Mouse (Mus musculus) neural tube, embryonic 15.5 days (tissue): ENCODE results near the gene Nmnat3. TPM values are rescaled to one million over a fixed set of nuclear protein-coding genes. Genes with fewer than 3 reads are reported as not detected.

Experiments used
- ATAC-seq: fragments of 200-750 bp; cut with Nextera tagmentation; 2 replicates; pipeline ENCODE4 v1.8.0; 2017; ENCODE audit warnings: mild to moderate bottlenecking, moderate TSS enrichment, moderate library complexity; ENCODE audit not compliant: low FRiP score
- H3K27ac ChIP-seq: fragments of 300-500 bp; sonication (generic); replicated peaks from 2 replicates; pipeline ENCODE4 v1.5.1; 2015; ENCODE audit warnings: mild to moderate bottlenecking, inconsistent platforms
- H3K27me3 ChIP-seq: fragments of 300-500 bp; sonication (generic); replicated peaks from 2 replicates; pipeline ENCODE4 v1.6.1; 2015; ENCODE audit warnings: inconsistent platforms
- H3K36me3 ChIP-seq: fragments of 300-500 bp; sonication (generic); 2 replicates; pipeline ENCODE4 v1.6.1; 2015; ENCODE audit warnings: inconsistent platforms
- H3K4me1 ChIP-seq: fragments of 300-500 bp; sonication (generic); 2 replicates; pipeline ENCODE4 v1.6.1; 2015; ENCODE audit warnings: inconsistent platforms
- H3K4me2 ChIP-seq: fragments of 300-500 bp; sonication (generic); 2 replicates; pipeline ENCODE4 v1.6.1; 2015; ENCODE audit warnings: inconsistent platforms, mild to moderate bottlenecking, moderate library complexity
- H3K4me3 ChIP-seq: fragments of 300-500 bp; sonication (generic); replicated peaks from 2 replicates; pipeline ENCODE4 v1.5.1; 2015; ENCODE audit warnings: mild to moderate bottlenecking, inconsistent platforms
- H3K9ac ChIP-seq: fragments of 300-500 bp; sonication (generic); replicated peaks from 2 replicates; pipeline ENCODE4 v1.6.1; 2015; ENCODE audit warnings: mild to moderate bottlenecking, inconsistent platforms
- H3K9me3 ChIP-seq: fragments of 300-500 bp; sonication (generic); replicated peaks from 2 replicates; pipeline ENCODE4 v1.6.1; 2016; ENCODE audit warnings: inconsistent platforms
- WGBS: fragments of 180-500 bp; shearing (Covaris S2); methylation state at CpG from one replicate; pipeline ENCODE4 v1.1.7; 2015; ENCODE audit warnings: mixed read lengths; 5-methylcytosine and 5-hydroxymethylcytosine counted together
- polyA plus RNA-seq: library from polyadenylated mRNA; unstranded; fragments of >200 nt; fragmentation: Nextera tagmentation; extraction: Ambion mirVana; gene quantifications from 2 replicates; pipeline ENCODE4 v1.2.1, GENCODE M21; 2015

Gene Nmnat3
- polyA plus RNA-seq, 1 experiment from 2014 or later: 2.2 TPM

DNA sequence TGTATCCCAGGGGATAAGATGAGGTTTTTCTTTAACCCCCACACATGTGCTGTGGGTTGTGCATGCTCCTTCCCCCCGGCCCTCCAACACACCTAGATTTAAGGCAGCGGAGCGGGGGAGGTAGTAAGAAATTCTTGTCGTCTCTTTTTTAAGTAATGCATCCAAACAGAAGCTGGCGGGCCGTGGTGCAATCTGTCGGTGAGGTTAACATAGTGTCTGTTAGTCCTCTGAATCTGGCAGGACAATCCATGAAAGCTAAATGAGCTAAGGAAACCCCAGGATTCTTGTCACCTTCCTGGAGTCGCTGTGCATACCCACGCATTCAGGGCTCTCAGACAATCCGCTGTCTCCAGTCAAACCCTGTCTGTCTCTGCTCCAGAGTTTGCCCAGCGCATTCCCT lies 87.7 kb downstream of the Nmnat3 start:
- Histone ChIP-seq H3K36me3 (no peaks in the 10 kb centered on the region), H3K27ac (no peak overlapping the region), H3K4me1 (peaks cover 10% of the 10 kb centered on the region), H3K9ac (no peak overlapping the region), H3K4me3 (no peak overlapping the region), H3K9me3 (no peaks in the 10 kb centered on the region), H3K27me3 (no peaks in the 10 kb centered on the region), H3K4me2 (no peak overlapping the region)
- ATAC-seq: no peak
- WGBS: 42% methylated on average over 11 of the region's 11 CpGs

DNA sequence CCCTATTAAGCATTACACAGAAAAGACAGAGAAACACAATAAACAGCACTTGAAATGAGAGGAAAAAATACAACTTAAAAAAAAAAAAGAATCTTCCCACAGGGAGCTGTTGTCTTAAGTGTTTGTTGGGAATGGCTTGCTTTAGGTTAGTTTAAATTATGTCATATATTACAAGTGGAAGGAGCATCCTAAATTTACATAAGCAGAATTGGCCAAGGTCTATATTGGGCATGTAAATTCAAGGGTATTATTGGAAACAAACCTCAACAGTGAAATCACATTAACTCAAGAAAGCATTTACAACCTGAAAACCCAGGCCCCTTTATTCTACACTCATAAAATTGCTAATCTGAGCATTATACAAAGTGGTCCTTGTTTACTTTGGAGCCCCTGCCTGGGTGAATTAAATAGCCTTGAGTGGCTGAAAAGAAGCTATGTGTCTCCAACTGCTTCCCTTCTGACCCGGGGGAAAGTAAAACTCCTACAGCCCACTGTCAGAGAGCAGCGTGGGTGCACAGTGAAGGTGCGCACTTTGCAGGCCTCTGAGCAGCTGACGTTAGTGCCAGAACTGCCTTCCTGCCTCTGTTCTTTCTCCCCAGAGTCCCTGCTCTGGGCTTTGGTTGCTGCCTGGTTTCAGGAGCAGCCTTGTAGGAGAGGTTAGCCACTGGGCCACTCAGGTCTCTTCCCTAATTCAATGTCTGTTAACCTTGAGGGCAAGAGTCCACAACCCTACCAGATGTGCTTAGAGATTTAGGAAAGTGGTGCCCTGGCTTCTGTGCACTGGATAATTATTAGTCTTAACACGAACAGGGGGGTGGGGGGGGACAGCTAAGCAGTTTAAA lies 88.3 kb downstream of the Nmnat3 start:
- H3K9ac ChIP-seq: no peak overlapping the region
- 23% methylated on average over 5 of the region's 5 CpGs for WGBS
- H3K36me3 ChIP-seq: no peaks in the 10 kb centered on the region
- ATAC-seq: no peak
- H3K9me3 ChIP-seq: no peaks in the 10 kb centered on the region
- H3K4me2 ChIP-seq: no peak overlapping the region
- H3K27ac ChIP-seq: no peak overlapping the region
- H3K27me3 ChIP-seq: no peaks in the 10 kb centered on the region
- H3K4me1 ChIP-seq: peaks cover 10% of the 10 kb centered on the region
- no peak overlapping the region for H3K4me3 ChIP-seq

GRCm38 (mm10) chr9:98379736-98380135 lies 92.5 kb downstream of the Nmnat3 start:
- no peaks in the 10 kb centered on the region for H3K36me3 ChIP-seq
- H3K27ac ChIP-seq: no peak overlapping the region
- no peak overlapping the region for H3K9ac ChIP-seq
- H3K4me3 ChIP-seq: no peak overlapping the region
- no peak for ATAC-seq
- peaks cover 10% of the 10 kb centered on the region for H3K4me1 ChIP-seq
- H3K27me3 ChIP-seq: no peaks in the 10 kb centered on the region
- no peak overlapping the region for H3K4me2 ChIP-seq
- H3K9me3 ChIP-seq: no peaks in the 10 kb centered on the region
- WGBS: 64% methylated on average over 4 of the region's 4 CpGs

DNA sequence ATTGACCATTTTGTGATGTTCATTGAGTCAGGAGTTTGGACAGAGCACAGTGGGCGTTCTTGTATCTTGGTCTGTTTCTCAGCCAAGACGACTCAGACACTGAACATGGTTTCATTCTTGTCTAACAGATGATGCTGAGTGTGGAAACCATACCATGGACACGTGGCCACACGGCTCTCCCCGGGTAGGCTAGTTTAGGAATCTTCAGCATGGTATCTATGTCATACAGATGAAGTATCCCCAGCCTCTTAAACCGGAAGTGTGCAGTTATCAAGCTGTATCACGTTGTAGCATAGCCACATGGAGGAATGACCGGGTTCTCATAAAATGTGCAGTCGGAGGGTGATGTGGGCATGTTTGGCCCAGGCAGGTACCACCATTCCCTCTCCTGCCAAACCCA lies 93.4 kb downstream of the Nmnat3 start:
- WGBS: 98% methylated on average over 9 of the region's 9 CpGs
- no peak overlapping the region for H3K27ac ChIP-seq

GRCm38 (mm10) chr9:98387741-98388632 lies 100.8 kb downstream of the Nmnat3 start:
- no peak for ATAC-seq
- Histone ChIP-seq H3K36me3 (no peaks in the 10 kb centered on the region), H3K27ac (no peak overlapping the region), H3K4me3 (no peak overlapping the region), H3K4me2 (no peak overlapping the region), H3K4me1 (no peaks in the 10 kb centered on the region), H3K9me3 (no peaks in the 10 kb centered on the region), H3K9ac (no peak overlapping the region), H3K27me3 (no peaks in the 10 kb centered on the region)
- 72% methylated on average over 10 of the region's 10 CpGs for WGBS

More for the DNA sequence above, 93.4 kb downstream of the Nmnat3 start:
- no peak overlapping the region for H3K4me2 ChIP-seq
- no peaks in the 10 kb centered on the region for H3K36me3 ChIP-seq
- no peak overlapping the region for H3K9ac ChIP-seq
- H3K27me3 ChIP-seq: no peaks in the 10 kb centered on the region
- peaks cover 3% of the 10 kb centered on the region for H3K4me1 ChIP-seq
- no peaks in the 10 kb centered on the region for H3K9me3 ChIP-seq
- no peak for ATAC-seq
- no peak overlapping the region for H3K4me3 ChIP-seq

DNA sequence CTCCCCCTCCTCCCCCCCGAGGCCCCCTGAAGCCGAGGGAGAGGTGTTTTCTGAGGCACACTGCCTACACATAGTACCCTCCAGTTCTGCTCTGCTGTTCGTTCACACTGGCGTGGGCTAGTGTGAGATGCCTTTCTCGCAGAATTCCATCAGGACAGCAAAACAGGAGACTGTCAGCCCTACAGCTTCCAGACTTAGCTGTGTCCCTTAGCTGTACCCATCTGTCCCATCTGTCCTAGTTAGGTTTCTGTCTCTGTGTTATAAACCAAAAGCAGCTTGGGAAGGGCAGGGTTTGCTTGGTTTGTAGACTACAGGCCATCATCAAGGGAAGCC lies 101.4 kb downstream of the Nmnat3 start:
- Histone ChIP-seq H3K27ac (no peak overlapping the region), H3K4me1 (no peaks in the 10 kb centered on the region), H3K36me3 (no peaks in the 10 kb centered on the region), H3K4me2 (no peak overlapping the region), H3K9ac (no peak overlapping the region), H3K27me3 (no peaks in the 10 kb centered on the region), H3K4me3 (no peak overlapping the region), H3K9me3 (no peaks in the 10 kb centered on the region)
- no peak for ATAC-seq
- WGBS: 92% methylated on average over 5 of the region's 5 CpGs

DNA sequence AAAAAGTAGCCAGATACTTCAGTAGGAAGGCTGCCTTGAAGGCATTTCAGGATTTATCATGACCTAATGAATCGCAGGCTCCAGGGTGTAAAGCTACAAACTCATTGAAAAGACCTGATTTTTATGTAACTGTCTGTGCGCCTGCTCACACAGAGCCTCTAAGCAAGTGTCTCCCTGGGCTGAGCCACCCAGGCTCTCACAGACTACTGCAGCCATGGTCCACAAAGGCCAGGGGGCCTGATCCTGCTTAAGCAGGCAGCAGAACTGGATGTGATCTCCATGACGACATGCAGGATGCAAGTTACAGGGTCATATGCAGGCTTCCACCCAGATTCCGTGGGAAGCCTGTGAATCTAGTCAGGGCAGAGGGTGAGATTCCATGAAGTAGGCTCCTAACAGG lies 106.3 kb downstream of the Nmnat3 start:
- Histone ChIP-seq H3K9ac (no peak overlapping the region), H3K36me3 (no peaks in the 10 kb centered on the region), H3K4me1 (no peaks in the 10 kb centered on the region), H3K27me3 (no peaks in the 10 kb centered on the region), H3K4me3 (no peak overlapping the region), H3K9me3 (no peaks in the 10 kb centered on the region), H3K4me2 (no peak overlapping the region), H3K27ac (no peak overlapping the region)
- WGBS: 73% methylated on average over 4 of the region's 4 CpGs
- no peak for ATAC-seq

- no peak overlapping the region for H3K4me2 ChIP-seq
- H3K9me3 ChIP-seq: no peaks in the 10 kb centered on the region
- no peak overlapping the region for H3K27ac ChIP-seq
- H3K4me3 ChIP-seq: no peak overlapping the region
- no peaks in the 10 kb centered on the region for H3K27me3 ChIP-seq
- no peak overlapping the region for H3K9ac ChIP-seq
- 86% methylated on average over 6 of the region's 6 CpGs for WGBS
- no peak for ATAC-seq
- no peaks in the 10 kb centered on the region for H3K36me3 ChIP-seq
- H3K4me1 ChIP-seq: no peaks in the 10 kb centered on the region
Measured at GRCm38 (mm10) chr9:98397211-98397610, 110.0 kb downstream of the Nmnat3 start.

- H3K36me3 ChIP-seq: no peaks in the 10 kb centered on the region
- H3K9ac ChIP-seq: no peak overlapping the region
- no peaks in the 10 kb centered on the region for H3K4me1 ChIP-seq
- H3K4me2 ChIP-seq: no peak overlapping the region
- H3K27me3 ChIP-seq: no peaks in the 10 kb centered on the region
- no peak for ATAC-seq
- WGBS: 89% methylated on average over 3 of the region's 3 CpGs
- H3K4me3 ChIP-seq: no peak overlapping the region
- no peaks in the 10 kb centered on the region for H3K9me3 ChIP-seq
- H3K27ac ChIP-seq: no peak overlapping the region
Measured at GRCm38 (mm10) chr9:98397866-98398265, 110.6 kb downstream of the Nmnat3 start.

DNA sequence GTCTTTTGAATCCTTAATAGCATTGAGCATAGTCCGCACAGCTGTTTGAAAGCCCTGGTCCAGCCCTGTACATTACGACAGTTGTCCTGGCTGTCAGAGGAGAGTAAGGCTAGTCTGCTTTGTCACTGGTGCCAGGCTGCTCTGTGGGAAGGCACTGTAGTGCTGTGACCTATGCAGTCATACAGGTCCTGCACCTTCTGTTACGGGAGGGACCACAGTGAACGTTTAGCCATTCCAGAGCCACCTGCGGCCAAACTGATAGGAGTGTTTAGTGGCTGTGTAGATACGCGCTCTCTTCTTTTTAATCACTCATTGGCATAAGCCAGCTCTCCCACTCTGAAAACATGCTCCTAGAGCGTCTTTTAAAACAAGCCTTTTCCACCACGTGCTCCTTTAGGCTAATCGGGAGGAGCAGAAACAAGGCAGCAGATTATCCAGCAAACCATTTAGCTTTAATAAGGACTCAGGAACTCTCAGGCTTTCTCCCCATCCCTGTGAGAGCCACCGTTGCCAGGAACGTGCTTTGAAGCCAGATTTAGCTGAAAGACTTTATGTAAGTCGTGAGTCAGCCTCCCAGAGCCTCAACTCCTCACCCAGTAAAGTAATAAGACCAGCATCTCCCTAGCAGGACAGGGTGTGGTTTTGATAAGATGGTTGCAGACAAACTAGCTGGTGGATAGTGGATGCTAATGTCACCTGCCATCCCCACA lies 113.1 kb downstream of the Nmnat3 start:
- Histone ChIP-seq H3K4me3 (no peak overlapping the region), H3K27me3 (no peaks in the 10 kb centered on the region), H3K27ac (no peak overlapping the region), H3K9ac (no peak overlapping the region), H3K4me2 (no peak overlapping the region), H3K9me3 (no peaks in the 10 kb centered on the region), H3K36me3 (no peaks in the 10 kb centered on the region), H3K4me1 (no peaks in the 10 kb centered on the region)
- no peak for ATAC-seq
- WGBS: 73% methylated on average over 13 of the region's 13 CpGs

- no peak for ATAC-seq
- Histone ChIP-seq H3K4me1 (no peaks in the 10 kb centered on the region), H3K9ac (no peak overlapping the region), H3K27ac (no peak overlapping the region), H3K27me3 (no peaks in the 10 kb centered on the region), H3K4me2 (no peak overlapping the region), H3K36me3 (no peaks in the 10 kb centered on the region), H3K4me3 (no peak overlapping the region), H3K9me3 (no peaks in the 10 kb centered on the region)
- WGBS: 85% methylated on average over 5 of the region's 5 CpGs
Measured at GRCm38 (mm10) chr9:98401611-98402010, 114.4 kb downstream of the Nmnat3 start.
